Mouse (Mus musculus) cortical plate, adult 2 months (tissue): ENCODE measurements around the gene Mrpl20.

Experiments used
- CTCF ChIP-seq: fragments of 200-500 bp; IDR thresholded peaks from 2 replicates; pipeline ENCODE4 v1.5.1; 2011; ENCODE audit warnings: mild to moderate bottlenecking, control low read depth, low read length; ENCODE audit not compliant: insufficient read depth; ENCODE audit errors: extremely low read depth
- POLR2A ChIP-seq: fragments of 200-500 bp; IDR thresholded peaks from 2 replicates; pipeline ENCODE4 v1.6.1; 2011; ENCODE audit warnings: mild to moderate bottlenecking, low read length, control low read depth; ENCODE audit not compliant: insufficient read depth; ENCODE audit errors: extremely low read depth

DNA sequence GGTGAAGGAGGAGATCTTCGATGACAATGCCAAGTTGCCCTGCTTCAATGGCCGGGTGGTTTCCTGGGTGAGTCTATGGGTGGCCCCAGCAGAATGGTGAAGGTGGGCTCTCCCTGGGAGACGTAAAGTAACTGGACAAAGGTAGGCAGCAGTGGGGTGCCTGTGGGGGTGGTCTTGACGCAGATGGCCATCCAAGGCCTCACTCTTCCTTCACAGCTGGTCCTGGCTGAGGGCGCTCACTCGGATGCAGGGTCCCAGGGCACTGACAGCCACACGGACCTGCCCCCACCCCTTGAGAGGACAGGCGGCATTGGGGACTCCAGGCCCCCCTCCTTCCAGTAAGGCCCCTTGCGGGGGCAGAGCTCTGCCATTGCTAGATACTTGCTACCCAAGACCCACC is 50.7 kb downstream of the Mrpl20 start:
- no peak for TF ChIP-seq POLR2A
- TF ChIP-seq CTCF = no peak
